Mouse (Mus musculus) G1E (cell line): Measurements from ENCODE around the gene BC034090.

Source experiments
- CTCF ChIP-seq: IDR thresholded peaks from 2 replicates; pipeline ENCODE4 v1.5.1; 2012; ENCODE audit warnings: low read depth, low read length, inconsistent platforms, mixed read lengths
- GATA1 ChIP-seq: IDR thresholded peaks from 2 replicates; pipeline ENCODE4 v1.6.1; 2012; ENCODE audit warnings: borderline replicate concordance, low read length, inconsistent platforms, mixed read lengths

GRCm38 (mm10) chr1:155192805-155193368 is 51.4 kb downstream of the BC034090 start:
- no peak for TF ChIP-seq CTCF
- TF ChIP-seq GATA1: no peak
